Mouse (Mus musculus) retina, postnatal 7 days (tissue): ENCODE results near the gene Map2k5.

Experiments used
- DNase-seq: peaks from one replicate; pipeline ENCODE4 v3.0.0-alpha.2; 2012; ENCODE audit warnings: low read depth, low spot score

Gene Map2k5

DNA sequence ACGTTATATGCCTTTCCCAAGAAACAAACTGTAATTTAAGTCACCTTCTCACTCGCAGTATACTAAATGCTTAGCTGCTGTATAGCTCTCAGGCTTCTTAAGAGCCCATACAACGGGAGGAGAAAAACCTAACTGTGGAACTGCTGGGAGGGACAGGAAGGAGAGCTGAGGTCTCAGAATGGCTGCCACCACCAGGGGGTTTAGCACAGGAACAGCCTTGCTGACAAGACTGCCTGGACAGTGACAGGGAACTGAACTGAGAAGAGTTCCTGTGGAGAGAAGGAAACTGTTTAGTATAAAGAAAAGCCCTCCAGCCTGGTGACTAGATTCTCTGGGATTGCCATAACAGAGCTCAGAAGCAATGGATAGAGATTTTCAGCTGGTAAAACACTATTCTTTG lies 35.9 kb downstream of the Map2k5 start:
- no peak for DNase-seq

DNA sequence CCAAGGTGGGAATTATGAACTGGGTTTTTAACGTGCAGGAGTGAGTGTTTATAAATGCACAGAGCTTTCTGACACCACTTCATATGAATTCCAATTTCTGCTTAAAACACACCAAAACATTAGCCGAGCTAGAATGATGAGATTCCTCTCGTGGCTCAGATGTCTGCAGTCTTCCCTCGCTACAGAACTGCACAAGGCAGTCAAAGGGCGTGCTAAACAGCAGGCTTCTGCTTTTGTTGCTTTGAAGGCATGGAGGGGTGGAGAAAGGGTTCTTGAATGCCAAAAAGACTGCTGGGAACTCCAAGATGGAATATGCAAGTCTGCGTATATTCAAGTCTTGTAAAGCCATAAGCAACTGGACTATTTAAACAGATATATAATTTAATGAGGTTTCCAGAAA lies 38.4 kb downstream of the Map2k5 start:
- DNase-seq: no peak

DNA sequence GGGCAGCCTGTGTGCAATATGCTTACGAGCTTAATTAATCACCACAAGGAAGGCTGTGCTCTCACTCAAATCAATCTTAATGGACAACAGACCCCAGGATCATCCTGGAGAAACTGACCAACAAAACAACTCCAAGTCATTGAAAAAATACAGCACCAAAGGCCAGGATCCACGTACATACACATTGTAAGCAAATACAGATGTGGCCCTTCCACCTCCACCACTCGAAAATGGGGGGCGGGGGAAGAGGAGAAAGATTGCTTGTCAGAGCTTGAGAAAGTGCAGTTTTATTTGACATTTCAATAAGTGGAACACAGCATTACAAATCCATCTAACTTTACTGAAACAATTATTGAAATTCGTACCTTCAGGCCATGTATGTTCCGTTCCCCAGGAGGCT lies 39.0 kb downstream of the Map2k5 start:
- no peak for DNase-seq

DNA sequence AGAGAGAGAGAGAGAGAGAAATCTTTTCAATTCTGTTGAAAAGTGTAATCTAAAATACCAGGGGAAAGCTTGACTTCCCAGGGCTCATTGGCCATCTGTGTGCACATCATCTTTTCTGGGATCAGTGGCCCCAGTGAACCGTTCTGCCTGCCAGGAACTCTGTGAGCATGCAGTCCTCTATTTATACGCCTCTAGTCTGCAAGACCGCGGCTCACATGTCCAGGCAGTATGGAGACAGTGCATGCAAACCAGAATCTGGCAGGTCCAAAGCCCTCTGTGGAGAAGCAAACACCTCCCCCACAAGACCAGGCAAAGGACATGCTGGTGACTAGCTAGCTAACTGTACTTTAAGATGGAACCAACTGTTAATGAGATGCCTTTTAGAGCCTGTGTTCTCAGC lies 41.9 kb downstream of the Map2k5 start:
- no peak for DNase-seq

DNA sequence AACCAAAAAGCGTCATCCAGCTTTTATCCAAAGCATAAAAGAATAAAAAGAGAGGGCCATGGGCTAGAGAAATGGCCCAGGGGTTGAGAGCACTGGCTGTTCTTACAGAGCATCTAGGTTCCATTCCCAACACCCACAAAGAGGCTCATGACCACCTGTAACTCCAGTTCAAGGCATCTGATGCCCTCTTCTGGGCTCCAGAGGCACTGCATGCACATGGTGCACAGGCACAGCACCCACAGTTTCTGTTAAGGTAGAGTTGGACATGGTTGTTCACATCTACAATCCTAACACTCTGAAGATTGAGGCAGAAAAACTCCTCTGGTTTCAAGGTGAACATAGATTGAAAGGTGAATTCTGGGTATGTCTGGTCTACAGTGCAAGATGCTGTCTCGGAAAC lies 44.6 kb downstream of the Map2k5 start:
- DNase-seq: no peak

DNA sequence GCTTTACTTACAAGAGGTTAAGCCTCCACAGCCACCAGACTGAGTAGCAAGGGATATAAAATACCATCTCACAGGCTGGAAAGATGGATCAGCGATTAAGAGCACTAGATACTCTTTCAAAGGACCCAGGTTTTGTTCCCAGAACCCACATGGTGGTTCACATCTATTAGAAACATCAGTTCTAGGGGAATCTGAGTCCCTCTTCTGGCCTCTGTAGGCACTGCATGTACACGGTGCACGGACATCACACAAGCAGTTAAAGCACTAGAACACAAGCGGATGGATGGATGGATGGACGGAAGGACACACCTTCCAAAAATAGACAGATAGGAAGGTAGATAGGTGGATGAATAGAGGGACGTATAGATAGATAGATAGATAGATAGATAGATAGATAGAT lies 46.5 kb downstream of the Map2k5 start:
- no peak for DNase-seq

DNA sequence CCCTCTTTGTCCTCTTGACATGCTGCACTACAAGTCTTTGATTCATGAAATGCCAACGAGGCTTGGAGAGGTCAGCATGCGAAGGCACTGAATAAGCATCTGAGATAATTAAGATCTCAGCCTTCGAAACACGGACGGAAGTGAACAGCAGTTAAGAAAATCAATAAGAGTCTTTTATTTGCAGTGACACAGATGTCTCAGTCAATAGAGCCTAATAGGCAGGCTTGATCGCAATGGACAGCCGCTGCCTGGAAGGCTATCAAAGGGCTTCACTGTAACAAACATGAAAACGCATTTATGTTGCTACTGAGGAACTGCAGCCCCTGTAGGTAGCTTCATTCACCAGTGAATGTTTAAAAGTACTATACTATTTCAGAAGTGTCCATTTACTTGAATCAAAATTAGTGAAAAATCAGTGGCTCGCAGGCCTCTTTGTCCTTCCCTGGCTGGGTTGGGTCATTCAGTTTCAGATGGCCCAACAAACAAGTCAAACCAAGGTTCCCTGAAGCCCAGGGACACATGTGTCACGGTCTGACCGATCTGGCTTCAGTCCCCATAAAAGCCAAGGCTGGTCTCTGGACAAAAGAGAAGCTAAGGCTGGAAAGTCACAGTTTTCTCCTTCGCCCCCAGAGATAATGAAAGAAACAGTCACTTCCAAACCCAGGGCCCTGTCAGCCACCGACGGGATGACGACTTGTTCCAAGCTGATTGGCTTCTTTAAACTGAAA lies 48.6 kb downstream of the Map2k5 start:
- no peak for DNase-seq

DNA sequence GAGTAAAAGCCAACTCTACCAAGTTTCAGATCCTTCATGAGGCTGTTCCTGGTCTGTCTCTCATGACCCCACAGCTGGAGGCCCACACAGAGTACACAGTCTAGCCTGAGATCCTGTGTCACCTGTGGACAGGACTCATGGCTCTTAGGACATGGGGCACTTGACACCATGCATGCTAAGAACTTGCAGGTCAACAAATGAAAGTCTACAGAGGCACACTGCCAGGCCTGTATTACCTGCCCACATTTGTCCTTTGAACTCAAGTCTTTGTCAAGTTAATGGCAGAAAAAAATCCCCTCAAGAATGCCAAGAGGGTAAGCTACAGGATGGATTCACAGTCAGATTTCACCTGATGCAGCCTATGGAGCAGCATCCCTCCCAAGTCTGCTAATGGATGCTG lies 62.5 kb downstream of the Map2k5 start:
- DNase-seq: no peak

DNA sequence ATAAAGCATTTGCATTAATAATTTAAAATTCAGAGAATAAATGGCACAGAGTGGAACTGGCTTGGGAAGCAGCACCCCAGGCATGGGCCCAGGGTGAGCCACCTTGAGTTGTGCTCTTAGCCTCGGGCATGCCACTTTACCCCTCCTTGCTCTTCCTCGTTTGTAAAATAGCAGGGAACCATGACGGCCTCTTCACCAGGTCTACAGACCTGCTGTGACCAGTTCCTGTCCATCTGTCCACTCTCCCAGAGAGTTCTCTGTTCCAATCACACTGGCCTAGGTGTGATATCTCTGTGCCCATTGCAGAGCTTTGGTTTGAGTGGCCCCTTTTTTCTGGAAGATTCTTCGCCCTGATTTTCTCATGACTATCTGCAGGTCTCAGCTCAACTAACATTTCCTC lies 63.6 kb downstream of the Map2k5 start:
- no peak for DNase-seq

DNA sequence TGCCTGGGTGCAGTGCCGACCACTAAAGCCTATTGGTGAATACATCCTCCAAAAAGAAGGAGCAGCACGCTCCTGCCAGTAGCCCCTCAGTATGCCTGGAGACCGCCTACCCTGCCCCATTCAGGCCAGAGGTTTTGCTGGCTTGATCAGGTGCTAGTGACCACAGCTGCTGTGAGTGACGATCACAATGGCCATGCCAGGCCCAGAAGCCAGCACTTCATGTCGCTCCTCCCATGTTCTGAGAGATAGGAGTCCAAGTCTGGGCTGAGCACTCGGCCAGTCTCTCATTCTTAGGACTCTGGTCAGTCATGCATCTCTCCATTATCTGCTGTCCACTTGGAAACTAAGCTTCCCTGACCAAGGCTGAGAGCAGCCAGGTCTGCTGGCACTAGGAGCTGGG lies 67.7 kb downstream of the Map2k5 start:
- DNase-seq: no peak

DNA sequence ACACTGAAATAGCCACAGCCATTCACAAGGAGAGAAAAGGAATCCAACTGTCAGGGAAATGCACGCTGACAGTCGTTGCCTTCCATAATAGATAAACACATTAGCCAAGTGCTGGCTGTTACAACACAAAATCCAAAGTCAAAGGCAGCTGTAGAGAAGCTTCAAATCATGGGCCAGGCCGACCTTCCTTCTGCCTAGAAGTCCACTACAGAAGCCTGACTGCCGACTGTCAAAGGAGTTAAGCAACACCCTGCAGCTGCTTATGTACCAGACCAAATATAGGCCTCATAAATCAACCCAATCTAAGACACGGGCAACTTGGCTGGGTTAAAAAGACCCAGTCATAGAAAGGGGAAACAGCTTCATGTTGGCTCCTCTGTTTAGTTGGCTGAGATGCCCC lies 68.7 kb downstream of the Map2k5 start:
- no peak for DNase-seq

DNA sequence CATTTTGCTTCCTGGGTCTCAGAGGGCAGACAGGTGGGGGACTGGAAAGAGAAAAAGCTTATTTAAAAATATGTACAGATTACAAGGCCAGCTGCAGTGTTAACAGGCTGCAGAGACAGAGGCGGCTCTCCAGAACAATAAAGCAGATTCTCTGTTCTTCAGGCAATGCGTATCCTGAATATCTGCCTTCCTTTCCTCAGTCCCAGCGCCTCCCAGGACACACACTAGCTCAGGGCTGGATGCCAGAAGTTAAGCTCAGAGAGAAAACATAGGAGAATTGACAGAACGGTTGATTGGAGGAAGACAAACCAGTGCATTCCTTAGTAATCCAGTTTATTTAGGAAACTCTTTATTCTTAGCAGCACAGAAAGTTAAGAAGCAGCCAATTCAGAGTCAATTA lies 69.3 kb downstream of the Map2k5 start:
- DNase-seq: no peak

DNA sequence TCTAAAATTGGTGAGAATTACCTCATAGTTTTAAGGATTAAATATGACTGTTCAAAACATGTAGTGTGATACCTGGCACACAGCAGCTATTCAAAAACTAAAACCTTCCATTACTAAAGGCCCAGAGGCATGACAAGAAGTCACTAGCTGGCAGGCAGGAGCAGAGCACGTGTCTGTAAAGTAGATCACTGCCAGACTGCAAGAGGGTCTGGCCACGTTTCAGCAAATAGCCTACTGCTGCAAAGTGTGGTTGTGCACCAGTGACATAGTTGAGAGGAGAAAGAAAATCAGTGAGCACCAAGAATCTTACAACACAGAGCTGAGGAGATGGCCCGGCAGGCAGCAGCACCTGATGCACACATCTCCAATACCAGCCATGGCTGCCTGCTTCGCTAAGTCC lies 75.2 kb downstream of the Map2k5 start:
- no peak for DNase-seq

DNA sequence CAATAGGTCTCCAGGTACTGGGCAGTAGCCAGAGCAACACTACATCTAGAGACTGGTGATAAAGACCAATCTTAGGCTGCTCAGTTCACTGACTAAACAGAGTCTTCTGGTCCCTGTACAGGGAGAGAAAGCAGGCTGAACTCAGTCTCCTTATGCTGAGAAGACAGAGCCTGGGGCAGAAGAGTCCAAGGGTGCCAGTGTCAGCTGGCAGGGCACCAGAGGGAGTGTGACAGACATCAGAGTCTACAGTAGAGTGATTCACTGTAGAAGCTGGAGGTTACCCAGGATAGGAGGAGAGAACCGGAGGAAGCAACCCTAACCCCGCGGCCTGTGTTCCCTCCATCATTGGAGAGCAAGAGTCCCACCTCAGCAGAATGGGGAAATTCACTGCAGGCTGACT lies 79.0 kb downstream of the Map2k5 start:
- DNase-seq: no peak

DNA sequence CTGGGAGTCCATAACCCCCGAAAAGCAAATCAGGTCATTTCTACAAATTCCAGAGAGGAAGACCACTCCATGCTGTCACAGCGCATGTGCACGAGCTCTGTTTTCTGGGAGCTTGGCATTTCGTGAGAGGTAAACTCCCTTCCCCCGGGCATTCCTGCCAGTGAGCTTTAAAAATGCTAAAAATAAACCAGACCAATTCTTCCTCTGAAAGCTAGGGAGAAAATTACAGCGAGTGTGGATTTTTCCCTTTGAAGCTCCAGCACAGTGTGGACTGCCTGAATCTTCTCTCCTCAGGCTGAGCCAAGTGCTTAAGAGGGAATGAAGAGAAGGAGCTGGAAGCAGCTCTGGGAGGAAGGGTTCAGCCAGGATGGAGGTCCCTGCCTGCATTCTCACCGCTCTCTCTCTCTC lies 82.1 kb downstream of the Map2k5 start:
- no peak for DNase-seq

DNA sequence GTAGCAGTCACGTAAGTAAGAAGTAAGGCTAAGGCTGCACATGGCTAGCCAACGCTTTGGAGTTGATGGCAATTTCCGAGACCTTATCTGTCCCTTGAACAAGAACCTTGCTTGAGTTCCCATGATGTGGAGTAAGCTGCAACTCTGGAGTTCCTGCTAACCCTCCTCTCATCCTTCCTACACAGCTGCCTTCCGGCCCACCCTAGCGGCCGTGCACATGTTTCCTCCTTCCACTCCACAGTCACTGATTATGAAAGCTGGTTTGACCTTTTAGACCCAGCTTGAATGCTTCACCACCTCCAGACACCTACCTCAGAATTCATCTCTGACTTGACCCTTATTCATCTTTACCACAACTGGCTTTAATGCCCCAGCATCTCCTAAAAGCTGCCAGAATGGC lies 82.9 kb downstream of the Map2k5 start:
- DNase-seq: no peak

DNA sequence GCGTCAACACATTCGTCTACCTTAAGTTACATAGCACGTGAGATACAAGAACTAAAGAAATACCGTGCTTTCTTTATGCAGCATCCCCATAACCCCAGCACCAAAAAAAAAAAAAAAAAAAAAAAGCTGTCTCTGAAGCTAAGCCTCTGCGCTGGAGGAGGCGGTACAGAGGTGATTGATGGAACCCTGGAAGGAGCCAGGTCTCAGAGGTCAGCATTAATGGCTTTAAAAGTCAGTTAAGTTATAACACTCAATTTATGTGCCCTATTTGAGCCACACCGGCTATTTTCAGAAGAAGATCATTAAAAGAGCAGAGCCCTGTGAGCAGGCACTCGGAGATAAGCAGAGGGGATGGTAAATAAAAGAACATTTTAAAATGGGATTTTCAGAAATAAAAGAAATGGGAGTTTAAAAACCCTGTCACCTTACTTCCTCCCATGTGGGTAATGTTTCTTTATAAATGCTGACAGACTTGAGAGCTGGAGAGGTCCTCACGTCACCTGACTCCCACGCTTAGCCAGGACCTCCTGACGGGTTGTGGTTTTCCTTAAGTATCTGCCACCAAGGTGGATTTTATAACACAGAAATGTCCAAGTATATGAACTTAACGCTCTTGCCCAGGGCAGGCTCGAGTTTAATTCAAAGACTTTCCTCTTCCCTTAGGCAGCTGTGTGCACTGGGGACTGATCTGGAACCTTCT lies 83.8 kb downstream of the Map2k5 start:
- DNase-seq: no peak

DNA sequence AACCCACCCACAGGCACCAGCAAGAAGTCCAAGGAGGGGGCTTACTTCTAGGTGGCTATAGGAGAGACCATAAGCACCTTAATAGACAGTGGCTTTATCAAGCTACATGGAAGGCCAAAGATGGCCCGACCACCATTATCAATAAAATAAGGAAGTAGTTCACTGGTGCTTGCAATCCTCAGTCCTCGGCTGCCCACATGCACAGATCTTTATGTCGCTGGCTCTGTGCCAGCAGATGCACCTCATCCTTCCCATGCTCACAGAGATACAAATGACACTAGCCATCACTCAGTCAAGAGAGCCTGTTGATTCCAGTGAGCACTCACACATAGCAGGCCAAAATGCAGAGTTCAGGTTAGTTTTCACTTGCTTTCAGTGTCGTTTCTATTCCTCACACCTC lies 89.0 kb downstream of the Map2k5 start:
- no peak for DNase-seq

DNA sequence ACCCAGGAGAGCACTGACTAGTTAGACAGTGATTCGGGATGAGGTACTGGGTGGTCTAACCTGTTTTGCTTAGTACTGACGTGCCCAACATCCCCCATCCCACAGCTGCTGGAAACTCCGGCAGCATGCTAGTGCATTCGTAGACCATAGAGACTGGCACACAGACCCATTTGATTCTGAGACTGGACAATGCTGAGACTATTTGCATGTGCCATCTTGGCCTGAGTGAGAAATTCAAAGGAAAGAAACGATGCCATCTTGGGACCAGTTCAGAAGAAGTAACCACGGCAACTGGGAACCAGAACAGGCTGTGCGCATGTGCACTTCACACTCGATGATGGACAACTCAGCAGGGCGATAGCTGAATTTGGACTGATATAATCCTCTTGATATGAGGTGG lies 93.3 kb downstream of the Map2k5 start:
- no peak for DNase-seq

DNA sequence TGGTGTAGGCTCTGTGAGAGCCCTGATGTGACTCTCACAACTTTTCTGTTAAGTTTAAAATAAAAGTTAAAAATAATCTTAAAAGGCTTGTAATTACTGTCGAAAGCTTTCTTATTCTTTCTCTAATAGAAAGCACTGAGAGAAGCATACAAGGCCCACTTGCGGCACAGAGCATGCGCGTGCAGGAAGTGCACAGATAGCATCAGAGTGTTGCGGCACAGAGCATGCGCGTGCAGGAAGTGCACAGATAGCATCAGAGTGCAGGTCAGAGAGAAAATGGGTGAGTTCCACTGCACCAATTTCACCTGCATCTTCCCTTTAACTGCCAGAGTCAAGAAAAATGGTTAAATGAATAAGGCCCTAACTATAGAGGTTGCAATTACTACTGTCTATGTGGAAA lies 95.7 kb downstream of the Map2k5 start:
- DNase-seq: no peak

DNA sequence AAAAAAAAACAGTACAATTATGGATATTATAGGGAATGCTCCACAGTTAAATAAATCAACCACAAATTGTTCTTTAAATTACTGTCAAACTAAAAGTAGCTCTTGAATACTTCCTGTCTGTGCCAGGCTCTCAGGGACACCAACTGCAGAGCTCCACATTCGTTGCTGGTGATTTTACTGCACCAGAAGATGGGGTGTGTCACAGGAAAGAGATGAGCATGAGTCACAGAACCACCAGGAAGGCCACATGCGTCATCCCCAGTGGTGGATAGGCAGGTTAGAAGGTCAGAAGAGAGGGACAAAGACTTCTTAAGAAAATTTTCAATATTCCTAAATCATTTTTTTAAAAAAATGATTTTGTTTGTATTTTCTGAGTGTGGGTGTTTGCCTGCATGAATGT lies 96.6 kb downstream of the Map2k5 start:
- DNase-seq: no peak

DNA sequence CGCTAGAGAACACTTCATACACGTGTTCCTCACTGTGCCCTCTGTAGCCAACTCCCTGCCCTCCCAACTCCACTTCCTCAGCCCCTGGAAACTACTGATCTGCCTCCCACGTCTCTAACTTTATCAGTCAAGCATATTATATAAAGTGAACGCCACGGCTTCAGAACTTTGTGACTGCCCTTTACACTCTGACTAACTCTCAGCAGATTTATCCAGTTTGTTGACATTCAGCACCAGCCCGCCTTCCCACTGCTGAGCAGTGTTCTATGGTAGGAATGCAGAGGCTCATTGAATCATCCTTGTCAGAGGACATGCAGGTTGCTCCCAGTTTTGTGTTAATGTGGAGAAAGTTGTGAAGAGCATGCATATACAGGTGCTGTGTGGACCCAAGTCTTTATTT lies 103.9 kb downstream of the Map2k5 start:
- no peak for DNase-seq

DNA sequence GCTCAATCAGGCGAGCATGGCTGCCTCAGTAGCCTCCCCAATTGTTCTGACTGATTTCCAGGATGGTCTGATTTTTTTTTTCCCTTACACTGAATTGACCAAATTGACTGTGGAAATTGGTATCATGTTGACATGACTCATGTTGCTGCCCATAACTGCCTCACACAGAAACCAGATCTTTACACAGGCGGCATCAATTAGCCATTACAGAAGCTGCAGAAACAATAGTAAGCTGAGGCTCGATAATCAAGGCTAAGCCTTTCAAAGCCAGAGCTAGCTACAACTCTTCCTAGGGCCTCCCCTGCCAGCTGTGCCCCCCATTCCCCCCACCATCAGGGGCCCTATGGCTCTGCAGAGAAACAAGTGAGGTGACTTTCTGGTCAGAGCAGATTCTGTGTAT lies 107.9 kb downstream of the Map2k5 start:
- no peak for DNase-seq

DNA sequence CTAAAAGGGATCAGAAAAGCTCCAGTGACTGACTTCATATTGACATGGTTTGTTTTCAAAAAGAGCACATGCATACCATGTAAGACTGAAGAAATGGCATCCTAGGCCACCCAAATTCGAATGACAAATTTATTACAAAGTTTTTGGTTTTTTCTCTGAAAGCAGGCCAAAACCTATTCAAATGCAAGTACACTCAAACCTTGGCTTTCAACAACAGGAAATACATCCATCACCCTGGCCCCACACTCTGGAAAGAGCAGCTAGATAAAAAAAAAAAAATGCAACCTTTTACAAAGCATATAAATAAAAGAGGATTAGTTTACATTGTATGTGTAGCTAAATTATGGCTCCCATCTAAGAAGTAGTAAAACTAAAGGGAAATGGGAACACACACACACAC lies 114.5 kb downstream of the Map2k5 start:
- DNase-seq: no peak
